Mouse (Mus musculus): ENCODE data around the gene Gm10670. TPM values are rescaled to one million over a fixed set of nuclear protein-coding genes. Genes with fewer than 3 reads are reported as not detected.
"Not testable (repeated sequence)": the region's sequence is repeated elsewhere in the genome, so short reads cannot be mapped to it uniquely, and the experiment has no call there.

Gm10670 gene
- not detected for total RNA-seq (2022)

GRCm38 (mm10) chr7:20474825-20475224 is at the start of gene Gm10670:
Gene Gm10670 (minus strand): TSS chr7:20474925.
- not testable (repeated sequence) for DNase-seq (ENCODE audit: low spot score in 2 of 2)

GRCm38 (mm10) chr7:20510434-20510833 is 35.7 kb upstream of the Gm10670 start, which contains the start of gene Vmn1r103:
Gene Vmn1r103 (minus strand): TSS chr7:20510534.
- DNase-seq (ENCODE audit: low spot score in 2 of 2), result not testable (repeated sequence)

GRCm38 (mm10) chr7:20442493-20442892 is 32.2 kb downstream of the Gm10670 start, which contains the start of gene Vmn1r101:
Gene Vmn1r101 (minus strand): TSS chr7:20442593.
- DNase-seq (ENCODE audit: low spot score in 2 of 2), result not testable (repeated sequence)

Other genes starting within 250 kb of the Gm10670 start
- not detected for gene Gm4498, start 241.1 kb downstream of the Gm10670 start, total RNA-seq (2022)
- gene Gm5890, start 212.1 kb downstream of the Gm10670 start, total RNA-seq (2022), result not detected
- gene Gm4133, start 140.9 kb downstream of the Gm10670 start, total RNA-seq (2022), result not detected
- gene Gm5728, start 99.5 kb downstream of the Gm10670 start, total RNA-seq (2022), result not detected
- gene Vmn1r100, start 57.0 kb downstream of the Gm10670 start, total RNA-seq (2022), result not detected
- gene Vmn1r101, start 32.3 kb downstream of the Gm10670 start, total RNA-seq (2022), result not detected
- not detected for gene Vmn1r103, start 35.6 kb upstream of the Gm10670 start, total RNA-seq (2022)
- not detected for gene Vmn1r104, start 58.9 kb upstream of the Gm10670 start, total RNA-seq (2022)
- not detected for gene Gm5726, start 70.8 kb upstream of the Gm10670 start, total RNA-seq (2022)
- not detected for gene Gm4141, start 101.3 kb upstream of the Gm10670 start, total RNA-seq (2022)
- gene Gm4513, start 124.1 kb upstream of the Gm10670 start, total RNA-seq (2022), result not detected
- gene Vmn1r107, start 194.0 kb upstream of the Gm10670 start, total RNA-seq (2022), result not detected
- not detected for gene Vmn1r111, start 228.3 kb upstream of the Gm10670 start, total RNA-seq (2022)